Mouse (Mus musculus) limb, embryonic 15.5 days (tissue): Measurements from ENCODE around the gene Prr5. TPM values are rescaled to one million over a fixed set of nuclear protein-coding genes. Genes with fewer than 3 reads are reported as not detected.
A peak's percentile ranks its signal among the peaks of the same experiment; 100 is the strongest.

Experiments
- ATAC-seq: fragments of 200-750 bp; cut with Nextera tagmentation; 2 replicates; pipeline ENCODE4 v1.8.0; 2017; ENCODE audit warnings: low read depth, moderate TSS enrichment; ENCODE audit not compliant: insufficient number of reproducible peaks, low FRiP score, low TSS enrichment
- H3K27ac ChIP-seq: fragments of 300-500 bp; sonication (generic); 2 replicates; pipeline ENCODE4 v1.5.1; 2015; ENCODE audit warnings: moderate library complexity, mild to moderate bottlenecking, inconsistent platforms
- H3K27me3 ChIP-seq: fragments of 300-500 bp; sonication (generic); 2 replicates; pipeline ENCODE4 v1.6.1; 2015; ENCODE audit warnings: inconsistent platforms
- H3K36me3 ChIP-seq: fragments of 300-500 bp; sonication (generic); 2 replicates; pipeline ENCODE4 v1.6.1; 2015; ENCODE audit warnings: inconsistent platforms
- H3K4me1 ChIP-seq: fragments of 300-500 bp; sonication (generic); 2 replicates; pipeline ENCODE4 v1.6.1; 2015; ENCODE audit warnings: inconsistent platforms
- H3K4me2 ChIP-seq: fragments of 300-500 bp; sonication (generic); 2 replicates; pipeline ENCODE4 v1.6.1; 2015; ENCODE audit warnings: mild to moderate bottlenecking, inconsistent platforms
- H3K4me3 ChIP-seq: fragments of 300-500 bp; sonication (generic); 2 replicates; pipeline ENCODE4 v1.5.1; 2015; ENCODE audit warnings: mild to moderate bottlenecking, inconsistent platforms
- H3K9ac ChIP-seq: fragments of 300-500 bp; sonication (generic); 2 replicates; pipeline ENCODE4 v1.6.1; 2015; ENCODE audit warnings: inconsistent platforms
- H3K9me3 ChIP-seq: fragments of 300-500 bp; sonication (generic); 2 replicates; pipeline ENCODE4 v1.6.1; 2016; ENCODE audit warnings: inconsistent platforms
- WGBS: fragments of 180-500 bp; shearing (Covaris S2); methylation state at CpG from one replicate; pipeline ENCODE4 v1.1.7; 2015; 5-methylcytosine and 5-hydroxymethylcytosine counted together
- polyA plus RNA-seq: library from polyadenylated mRNA; unstranded; fragments of >200 nt; fragmentation: Nextera tagmentation; extraction: Ambion mirVana; gene quantifications from 2 replicates; pipeline ENCODE4 v1.2.1, GENCODE M21; 2015

The Prr5 gene
- polyA plus RNA-seq: 34.5 and 36.3 TPM in 2 replicates

DNA sequence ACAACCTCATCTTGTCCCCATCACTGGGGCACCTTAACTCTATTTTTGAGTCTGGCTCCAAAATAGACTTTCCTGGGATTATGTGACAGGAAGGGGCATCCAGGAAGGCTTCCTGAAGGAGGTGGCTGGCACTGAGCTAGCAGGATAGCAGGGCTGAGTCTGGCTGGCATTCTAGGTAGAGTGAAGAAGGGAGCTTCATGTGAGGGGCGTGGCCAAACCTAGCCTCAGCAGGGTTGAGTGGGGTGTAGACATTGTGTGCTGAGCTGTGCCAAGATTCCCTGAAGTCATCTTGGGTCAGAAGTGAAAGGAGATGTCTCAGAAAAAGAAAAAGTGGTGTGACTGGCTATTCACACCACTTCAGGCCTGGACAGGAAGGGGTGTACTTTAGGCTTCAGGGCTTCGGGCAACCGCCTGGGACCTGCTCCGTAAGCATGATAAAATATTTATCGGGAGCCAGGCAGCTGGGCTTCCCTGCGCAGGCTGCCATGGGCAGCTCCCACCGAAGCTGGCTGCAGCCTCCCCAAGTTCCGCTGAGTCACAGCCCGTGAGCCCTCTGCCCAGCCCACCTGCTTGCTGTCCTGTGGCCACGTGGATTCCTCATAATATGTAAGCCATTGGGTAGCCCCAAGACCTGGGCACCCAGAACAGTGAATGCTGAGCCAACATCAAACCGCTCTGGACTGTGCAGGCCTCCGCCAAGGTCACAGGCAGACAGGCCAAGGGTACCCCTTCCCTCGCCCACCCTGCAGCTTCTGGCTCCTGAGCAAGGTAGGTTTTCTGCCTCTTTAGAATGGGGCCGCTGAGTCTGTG is at the start of gene Prr5:
Prr5 (plus strand) TSS at position 683 of the 810 bp plus-strand sequence.
- Histone ChIP-seq H3K36me3 (no peaks in the 10 kb centered on the region), H3K4me3 (no peak within 1 kb of the TSS), H3K27ac (no peak within 1 kb of the TSS), H3K9me3 (no peaks in the 10 kb centered on the region), H3K4me1 (0 out of 2 replicates have a peak, but pooled peaks cover 9% of the 10 kb centered on the region), H3K4me2 (no peak within 1 kb of the TSS), H3K27me3 (peaks cover 1% of the 10 kb centered on the region; the same call in 1 of the 2 replicates), H3K9ac (no peak within 1 kb of the TSS)
- ATAC-seq: no peak
- 63% methylated on average over 14 of the region's 14 CpGs for WGBS

DNA sequence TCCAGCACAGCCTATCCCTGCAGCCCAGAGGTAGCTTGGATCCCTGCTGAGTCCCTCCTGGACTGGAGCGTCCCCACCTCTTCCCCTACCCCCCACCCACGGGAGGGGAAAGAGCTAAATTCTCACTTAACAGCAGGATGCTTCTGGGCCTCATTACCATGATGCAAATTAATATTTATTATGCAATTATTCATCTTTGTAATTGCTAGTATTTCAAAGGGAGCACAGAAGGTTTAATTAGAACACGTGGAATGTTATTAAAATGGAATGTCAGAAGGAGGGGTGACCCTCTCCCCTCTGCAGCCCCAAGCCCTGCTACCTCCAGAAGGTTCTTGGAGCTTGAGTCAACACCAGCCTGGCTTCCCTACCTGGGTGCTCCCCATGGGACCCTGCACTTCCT is 49.4 kb upstream of the Prr5 start:
- 49% methylated on average over 3 of the region's 3 CpGs for WGBS
- Histone ChIP-seq H3K9ac (no peak overlapping the region), H3K4me2 (no peak overlapping the region), H3K4me1 (peaks cover 9% of the 10 kb centered on the region; the same call in 1 of the 2 replicates), H3K27ac (no peak overlapping the region), H3K9me3 (no peaks in the 10 kb centered on the region), H3K4me3 (no peak overlapping the region), H3K36me3 (no peaks in the 10 kb centered on the region), H3K27me3 (peaks cover 13% of the 10 kb centered on the region)
- no peak for ATAC-seq

DNA sequence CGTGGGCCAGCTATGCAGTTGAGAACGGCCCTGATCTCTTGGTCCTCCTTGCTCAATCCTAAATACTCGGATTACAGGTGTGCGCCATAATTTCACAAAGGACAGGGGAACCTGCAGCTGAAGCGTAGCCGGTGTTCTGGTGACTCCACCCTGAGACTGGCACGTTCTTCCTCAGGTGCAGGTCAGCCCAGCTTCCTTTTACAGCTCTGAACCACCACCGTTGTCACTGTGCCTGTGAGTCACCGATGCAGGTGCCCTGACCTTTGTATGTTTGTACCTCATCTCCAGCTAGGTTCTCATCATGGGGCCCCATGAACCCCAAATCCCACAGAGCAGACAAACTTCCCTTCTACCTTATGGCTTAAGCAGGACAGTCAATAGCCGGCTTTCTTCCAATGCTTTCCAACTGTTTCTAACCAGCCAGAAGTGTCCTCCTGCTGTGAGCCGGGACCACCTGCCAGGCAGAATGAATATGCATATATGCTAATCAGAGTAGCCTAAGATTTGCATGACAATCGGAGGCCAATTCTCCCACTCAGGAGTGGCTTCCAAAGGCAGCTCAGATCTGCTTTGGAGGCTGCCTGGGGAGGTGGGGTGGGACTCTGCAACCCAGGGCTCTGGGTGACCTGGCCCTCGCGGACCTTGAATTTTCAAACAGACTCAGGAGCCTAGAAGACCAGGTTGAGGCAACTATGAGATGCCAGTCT is 47.5 kb upstream of the Prr5 start:
- no peak overlapping the region for H3K9ac ChIP-seq
- no peak overlapping the region for H3K4me2 ChIP-seq
- no peaks in the 10 kb centered on the region for H3K36me3 ChIP-seq
- 0 out of 2 replicates have a peak, but pooled peaks cover 4% of the 10 kb centered on the region for H3K27me3 ChIP-seq
- no peaks in the 10 kb centered on the region for H3K9me3 ChIP-seq
- H3K4me3 ChIP-seq: no peak overlapping the region
- H3K27ac ChIP-seq: no peak overlapping the region
- ATAC-seq: no peak
- peaks cover 14% of the 10 kb centered on the region for H3K4me1 ChIP-seq
- 37% methylated on average over 14 of the region's 14 CpGs for WGBS

DNA sequence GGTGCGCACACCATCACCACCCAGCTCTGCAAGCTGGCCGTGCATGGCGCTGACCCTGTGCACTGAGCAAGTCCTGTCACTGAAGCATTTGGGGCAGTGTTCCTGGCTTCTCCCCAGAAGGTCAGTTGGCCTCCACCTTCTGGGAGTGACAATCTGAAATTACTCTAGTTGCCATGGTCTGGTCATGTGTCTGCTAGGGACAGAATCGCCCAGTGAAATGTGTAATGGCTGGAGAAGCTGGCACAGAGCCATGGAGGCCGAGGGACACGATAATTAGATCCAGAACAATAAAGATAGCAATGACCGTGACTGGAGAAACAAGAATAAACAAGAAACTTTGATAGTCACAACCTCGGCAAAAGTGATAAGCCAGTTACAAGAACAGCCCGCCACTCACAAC is 44.5 kb upstream of the Prr5 start:
- Histone ChIP-seq H3K36me3 (no peaks in the 10 kb centered on the region), H3K27ac (no peak overlapping the region), H3K9ac (no peak overlapping the region), H3K4me3 (no peak overlapping the region), H3K4me1 (peaks cover 11% of the 10 kb centered on the region), H3K4me2 (no peak overlapping the region), H3K9me3 (no peaks in the 10 kb centered on the region), H3K27me3 (0 out of 2 replicates have a peak, but pooled peaks cover 4% of the 10 kb centered on the region)
- 46% methylated on average over 9 of the region's 9 CpGs for WGBS
- no peak for ATAC-seq

DNA sequence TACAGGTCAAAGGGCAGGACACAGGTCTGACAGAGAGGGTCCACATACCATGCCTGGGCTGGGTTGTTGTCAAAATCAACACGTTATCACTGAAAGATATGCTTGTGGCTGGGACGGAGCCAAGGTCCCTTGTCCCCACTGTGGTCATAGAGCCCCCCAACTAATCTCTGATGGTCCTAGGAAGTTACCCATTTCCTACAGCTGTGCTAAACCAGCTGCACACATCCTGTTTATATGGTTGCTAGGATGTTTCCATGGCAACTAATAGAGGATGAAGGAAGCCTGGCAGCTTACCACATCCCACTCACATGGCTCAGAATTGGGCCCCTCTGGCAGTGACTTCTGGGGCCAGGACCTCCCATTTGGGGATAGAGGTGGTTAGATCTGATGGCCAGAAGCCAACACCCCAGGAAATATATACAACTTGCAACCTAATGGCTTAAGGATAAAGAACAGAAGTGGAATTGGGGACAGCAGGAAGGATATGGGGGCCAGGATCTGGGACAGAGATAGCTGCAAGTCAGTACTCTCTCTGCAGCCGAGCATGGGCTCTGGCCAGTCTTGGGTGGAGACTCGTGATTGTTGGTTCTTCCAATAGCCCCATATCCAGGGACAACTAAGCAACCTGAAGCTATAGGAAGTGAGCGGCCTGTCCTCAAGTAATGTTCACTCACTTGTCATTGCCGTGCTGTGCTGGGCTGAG is 43.6 kb upstream of the Prr5 start:
- H3K4me1 ChIP-seq: peaks cover 11% of the 10 kb centered on the region
- ATAC-seq: 0 out of 2 replicates have a peak, but pooled peaks have one; percentile 53
- H3K4me3 ChIP-seq: no peak overlapping the region
- no peaks in the 10 kb centered on the region for H3K9me3 ChIP-seq
- H3K4me2 ChIP-seq: no peak overlapping the region
- H3K27me3 ChIP-seq: 0 out of 2 replicates have a peak, but pooled peaks cover 4% of the 10 kb centered on the region
- H3K9ac ChIP-seq: no peak overlapping the region
- WGBS: 49% methylated on average over 6 of the region's 6 CpGs
- no peaks in the 10 kb centered on the region for H3K36me3 ChIP-seq
- H3K27ac ChIP-seq: 0 out of 2 replicates have a peak overlapping the region, but pooled peaks have one; percentile 11

DNA sequence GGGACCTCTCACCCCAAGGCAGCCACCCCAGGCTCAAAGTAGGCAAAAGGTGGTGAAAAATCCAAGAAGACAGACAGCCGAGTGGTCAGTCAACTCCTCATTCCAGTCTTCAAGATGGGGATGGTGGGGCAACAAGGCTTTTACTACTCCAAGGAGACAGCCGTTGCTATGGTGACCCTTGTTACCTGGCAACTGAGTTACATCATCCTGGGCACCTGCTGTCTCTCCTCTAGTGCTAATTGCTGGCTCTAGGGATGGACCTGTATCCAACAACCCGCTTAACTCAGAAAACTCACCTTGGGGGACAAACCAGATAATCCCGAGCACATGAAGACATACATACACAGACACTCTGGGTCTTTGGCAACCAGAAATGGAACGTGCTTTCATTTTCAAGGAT is 42.1 kb upstream of the Prr5 start:
- H3K36me3 ChIP-seq: no peaks in the 10 kb centered on the region
- no peak for ATAC-seq
- H3K27ac ChIP-seq: no peak overlapping the region
- 76% methylated on average over 5 of the region's 5 CpGs for WGBS
- no peak overlapping the region for H3K4me2 ChIP-seq
- H3K27me3 ChIP-seq: no peaks in the 10 kb centered on the region
- H3K4me3 ChIP-seq: no peak overlapping the region
- no peaks in the 10 kb centered on the region for H3K9me3 ChIP-seq
- H3K4me1 ChIP-seq: peaks cover 11% of the 10 kb centered on the region
- no peak overlapping the region for H3K9ac ChIP-seq

DNA sequence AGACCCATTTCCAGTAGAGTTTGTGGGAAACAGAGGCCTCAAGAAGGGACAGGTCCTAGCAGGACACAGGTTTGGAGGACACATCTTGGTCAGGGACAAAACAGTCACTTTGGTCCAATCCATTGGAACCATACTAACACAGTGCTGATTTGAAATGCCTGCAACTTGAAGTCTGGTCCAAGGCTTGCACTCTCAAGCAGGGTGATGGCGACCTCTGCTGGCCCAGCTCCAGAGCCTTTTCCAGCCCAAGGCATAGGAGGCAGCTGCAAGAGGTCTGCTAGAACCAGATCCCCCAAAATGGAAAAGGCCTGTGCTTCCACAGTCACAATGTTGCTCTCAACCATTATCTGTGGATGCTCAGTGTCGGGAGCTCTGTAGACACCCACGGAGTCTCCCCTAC is 39.7 kb upstream of the Prr5 start:
- Histone ChIP-seq H3K9ac (no peak overlapping the region), H3K4me2 (no peak overlapping the region), H3K27me3 (no peaks in the 10 kb centered on the region)

DNA sequence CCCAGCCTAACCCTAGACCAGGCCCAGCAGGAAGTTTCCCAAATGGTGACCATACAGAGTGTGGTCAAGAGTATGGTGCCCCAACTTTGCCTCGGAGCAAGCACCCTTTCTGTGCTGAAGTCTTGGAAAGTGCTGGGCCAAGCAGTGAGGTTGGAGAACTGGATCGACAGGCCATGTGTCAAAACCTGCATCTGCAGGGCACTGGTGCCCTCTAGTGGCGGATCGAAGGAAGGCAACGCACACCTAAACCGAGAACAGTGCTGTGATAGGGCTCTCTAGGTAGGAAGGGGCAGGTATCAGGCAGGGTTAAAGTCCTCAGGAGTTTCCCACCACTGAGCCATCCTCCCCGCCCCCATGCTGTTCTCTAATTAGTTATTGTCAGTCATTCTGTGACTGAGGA is 37.9 kb upstream of the Prr5 start:
- Histone ChIP-seq H3K27ac (no peak overlapping the region), H3K9ac (no peak overlapping the region), H3K4me1 (peaks cover 7% of the 10 kb centered on the region; the same call in 1 of the 2 replicates), H3K36me3 (no peaks in the 10 kb centered on the region), H3K4me3 (no peak overlapping the region), H3K4me2 (no peak overlapping the region), H3K9me3 (no peaks in the 10 kb centered on the region), H3K27me3 (no peaks in the 10 kb centered on the region)
- 1% methylated on average over 7 of the region's 7 CpGs for WGBS
- ATAC-seq: no peak

More for the DNA sequence above, 39.7 kb upstream of the Prr5 start:
- Histone ChIP-seq H3K4me1 (peaks cover 16% of the 10 kb centered on the region), H3K9me3 (no peaks in the 10 kb centered on the region), H3K27ac (no peak overlapping the region), H3K36me3 (no peaks in the 10 kb centered on the region), H3K4me3 (no peak overlapping the region)
- WGBS: 16% methylated on average over 3 of the region's 3 CpGs
- ATAC-seq: 0 out of 2 replicates have a peak, but pooled peaks have one; percentile 28

DNA sequence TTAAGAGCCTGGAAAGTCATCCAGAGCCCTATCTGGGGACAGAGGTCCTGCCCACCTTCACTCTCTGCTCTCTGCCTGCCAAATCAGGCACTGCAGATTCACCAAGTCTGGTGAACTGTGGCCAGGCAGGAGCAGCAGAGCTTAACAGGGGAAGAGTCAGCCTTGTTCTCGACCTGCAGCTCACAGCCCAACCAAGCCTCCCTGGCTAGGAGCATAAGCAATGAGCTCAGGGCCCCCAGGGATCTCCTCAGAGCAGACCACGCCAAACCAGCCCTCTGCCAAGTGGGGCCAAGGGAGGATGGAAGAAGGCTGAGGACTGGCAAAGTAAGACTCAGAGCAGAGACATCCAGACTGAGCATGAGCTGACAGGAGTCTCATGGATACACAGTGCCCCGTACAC is 35.1 kb upstream of the Prr5 start:
- H3K4me1 ChIP-seq: peaks cover 18% of the 10 kb centered on the region
- H3K9ac ChIP-seq: no peak overlapping the region
- no peaks in the 10 kb centered on the region for H3K27me3 ChIP-seq
- H3K4me2 ChIP-seq: no peak overlapping the region
- no peaks in the 10 kb centered on the region for H3K9me3 ChIP-seq
- no peak overlapping the region for H3K4me3 ChIP-seq
- 45% methylated on average over 3 of the region's 3 CpGs for WGBS
- H3K36me3 ChIP-seq: no peaks in the 10 kb centered on the region
- no peak for ATAC-seq
- H3K27ac ChIP-seq: no peak overlapping the region

DNA sequence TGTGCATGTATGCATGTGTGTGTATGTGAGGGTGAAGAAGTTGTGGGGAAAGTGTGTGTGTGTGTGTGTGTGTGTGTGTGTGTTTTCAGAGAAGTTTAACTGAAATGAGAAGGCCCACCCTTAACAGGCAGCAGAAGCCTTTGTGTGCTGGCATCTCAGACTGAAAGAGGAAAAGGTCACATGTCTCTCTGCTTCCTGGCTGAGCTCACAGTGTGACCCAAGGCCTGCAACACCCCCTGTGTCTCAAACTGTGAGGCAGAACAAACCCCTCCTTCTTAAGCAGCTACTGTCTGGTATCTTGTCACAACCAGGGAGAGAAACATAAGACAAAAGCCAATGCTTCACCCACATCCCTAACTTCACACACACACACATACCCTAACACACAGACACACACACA is 31.0 kb upstream of the Prr5 start:
- H3K36me3 ChIP-seq: no peaks in the 10 kb centered on the region
- no peak overlapping the region for H3K9ac ChIP-seq
- H3K4me2 ChIP-seq: no peak overlapping the region
- H3K27ac ChIP-seq: peak overlapping the region; percentile 88
- no peaks in the 10 kb centered on the region for H3K27me3 ChIP-seq
- no peak for ATAC-seq
- no peak overlapping the region for H3K4me3 ChIP-seq
- no peaks in the 10 kb centered on the region for H3K9me3 ChIP-seq
- H3K4me1 ChIP-seq: peaks cover 49% of the 10 kb centered on the region

DNA sequence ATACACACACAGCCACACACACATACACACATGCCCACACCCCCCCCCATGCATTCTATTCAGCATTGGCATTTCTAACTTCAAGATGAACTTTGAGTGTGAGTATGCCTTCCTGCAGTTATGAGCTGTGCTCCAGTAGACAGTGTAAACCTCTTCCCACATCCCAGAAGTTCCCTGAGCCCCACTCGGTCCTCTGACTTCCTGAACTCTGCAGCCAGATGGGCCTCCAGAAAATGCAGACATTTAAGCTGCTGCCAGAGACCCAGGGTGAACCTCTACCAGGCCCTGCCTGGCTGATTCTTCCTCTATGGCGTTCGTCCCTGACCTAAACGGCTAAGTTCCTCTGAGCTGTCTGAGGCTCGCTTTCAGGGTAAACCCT is 30.4 kb upstream of the Prr5 start:
- ATAC-seq: no peak
- Histone ChIP-seq H3K36me3 (no peaks in the 10 kb centered on the region), H3K4me3 (no peak overlapping the region), H3K9ac (no peak overlapping the region), H3K4me1 (peaks cover 49% of the 10 kb centered on the region), H3K4me2 (no peak overlapping the region), H3K27me3 (no peaks in the 10 kb centered on the region), H3K9me3 (no peaks in the 10 kb centered on the region), H3K27ac (peak overlapping the region; percentile 88)
- WGBS: 31% methylated on average over 5 of the region's 5 CpGs
